Mouse (Mus musculus) inflammation-experienced regulatory T-cells, adult 16 weeks (primary cell): Measurements from ENCODE around the gene Tbc1d32. TPM values are rescaled to one million over a fixed set of nuclear protein-coding genes. Genes with fewer than 3 reads are reported as not detected.

Experiments used
- polyA plus RNA-seq: library from polyadenylated mRNA; unstranded; fragments of 100-300 nt; shearing (Covaris generic); gene quantifications from one replicate; pipeline ENCODE4 v1.2.1, GENCODE M21; 2017

The Tbc1d32 gene
- 3.6 TPM for polyA plus RNA-seq

GRCm38 (mm10) chr10:56228568-56229209, at the start of gene Tbc1d32:
TSS of gene Tbc1d32 (minus strand) at chr10:56228689.

GRCm38 (mm10) chr10:56106333-56106995, 122.0 kb downstream of the Tbc1d32 start, which contains the start of gene Msl3l2:
TSS of gene Msl3l2 (plus strand) at chr10:56106917.

Other genes starting within 250 kb of the Tbc1d32 start
- 6.4 TPM for gene Msl3l2, start 121.8 kb downstream of the Tbc1d32 start, polyA plus RNA-seq
- gene Gja1, start 148.6 kb upstream of the Tbc1d32 start, polyA plus RNA-seq, result 0.66 TPM